Mouse (Mus musculus) kidney, postnatal 14 days (tissue): ENCODE results near the gene D17H6S53E.

Experiments used
- DNase-seq: peaks from one replicate; pipeline ENCODE4 v3.0.0; 2022; ENCODE audit warnings: mixed read lengths

D17H6S53E gene

DNA sequence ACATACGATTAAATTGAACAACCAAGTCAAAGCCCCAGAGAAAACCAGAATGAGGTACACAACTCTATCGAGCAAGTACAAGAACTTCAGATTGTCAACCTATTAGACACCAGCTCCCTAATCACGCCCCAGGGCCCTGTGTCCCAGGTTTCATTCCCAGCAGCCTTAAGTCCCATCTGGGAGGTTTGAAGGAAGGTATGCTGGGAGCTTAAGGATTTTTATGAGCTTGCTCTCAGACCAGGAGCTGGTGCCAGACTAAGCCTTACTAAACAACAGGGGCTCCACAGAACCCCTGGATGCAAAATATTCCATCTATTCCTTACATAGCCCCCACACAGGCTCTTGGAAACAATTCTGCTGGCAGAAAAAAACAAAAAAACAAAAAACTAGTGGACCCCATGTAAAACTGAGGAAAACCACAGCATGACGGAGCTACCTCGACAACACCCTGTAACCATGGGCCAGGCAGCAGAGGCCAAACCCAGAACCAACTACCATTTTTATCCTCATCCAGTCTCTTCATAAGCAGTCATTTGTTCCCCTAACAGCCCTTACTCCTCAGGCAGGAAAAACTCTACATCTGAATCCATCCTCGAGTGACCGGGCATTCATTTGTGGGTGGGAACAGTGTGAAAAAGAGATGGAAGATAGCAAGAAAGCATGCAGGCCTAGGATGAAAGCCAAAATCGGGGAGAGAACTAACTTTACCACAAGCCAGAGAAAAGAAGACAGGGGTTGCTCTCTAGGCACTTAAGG, 37.3 kb downstream of the D17H6S53E start:
- DNase-seq, result no peak

GRCm38 (mm10) chr17:35164218-35164567, 38.0 kb downstream of the D17H6S53E start:
- no peak for DNase-seq

DNA sequence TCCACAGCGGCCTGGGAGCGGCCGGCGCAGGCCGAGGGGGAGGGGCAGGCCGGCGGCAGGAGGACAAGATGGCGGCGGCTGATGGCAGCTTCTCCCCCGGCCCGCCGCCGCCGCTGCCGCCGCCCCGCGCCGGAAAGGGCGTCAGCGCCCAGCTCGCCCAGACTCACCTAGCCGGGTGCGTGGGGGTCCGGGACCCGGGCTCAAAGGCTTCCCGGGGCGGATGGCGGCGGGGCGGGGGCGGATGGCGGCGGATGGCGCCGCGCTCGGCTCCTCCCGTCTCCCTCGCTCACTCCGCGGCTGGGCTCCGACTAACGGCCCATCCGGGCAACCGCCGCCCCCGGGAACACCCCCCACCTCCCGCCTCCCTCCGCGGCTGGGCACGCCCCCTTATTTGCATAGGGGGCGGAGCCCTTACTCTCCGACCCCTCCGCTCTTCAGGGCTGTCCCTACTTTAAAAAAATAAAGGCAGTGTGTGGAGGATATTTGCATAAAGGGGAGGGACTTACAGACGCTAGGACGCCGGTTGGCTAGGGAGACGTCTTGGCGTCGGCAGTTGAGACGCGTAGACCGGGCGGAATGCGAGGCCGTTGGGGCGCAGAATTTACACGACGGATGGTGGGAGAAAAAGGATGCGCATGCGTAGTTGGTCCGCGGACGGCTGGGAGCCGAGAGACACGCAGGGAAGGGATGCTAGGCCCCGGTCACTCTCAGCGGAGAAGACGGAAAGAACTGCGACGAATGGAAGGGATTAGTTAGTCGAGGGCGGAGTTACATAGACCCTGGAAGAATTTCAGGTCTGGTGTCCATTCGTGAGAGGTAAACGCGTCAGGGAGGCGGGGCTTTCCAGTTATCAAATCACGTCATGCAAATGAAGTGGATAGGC, 38.6 kb downstream of the D17H6S53E start, which contains the start of gene Prrc2a:
Gene Prrc2a, minus strand, starts transcription at position 330 of the 883 bp plus-strand sequence.
- peak; percentile 99 for DNase-seq

DNA sequence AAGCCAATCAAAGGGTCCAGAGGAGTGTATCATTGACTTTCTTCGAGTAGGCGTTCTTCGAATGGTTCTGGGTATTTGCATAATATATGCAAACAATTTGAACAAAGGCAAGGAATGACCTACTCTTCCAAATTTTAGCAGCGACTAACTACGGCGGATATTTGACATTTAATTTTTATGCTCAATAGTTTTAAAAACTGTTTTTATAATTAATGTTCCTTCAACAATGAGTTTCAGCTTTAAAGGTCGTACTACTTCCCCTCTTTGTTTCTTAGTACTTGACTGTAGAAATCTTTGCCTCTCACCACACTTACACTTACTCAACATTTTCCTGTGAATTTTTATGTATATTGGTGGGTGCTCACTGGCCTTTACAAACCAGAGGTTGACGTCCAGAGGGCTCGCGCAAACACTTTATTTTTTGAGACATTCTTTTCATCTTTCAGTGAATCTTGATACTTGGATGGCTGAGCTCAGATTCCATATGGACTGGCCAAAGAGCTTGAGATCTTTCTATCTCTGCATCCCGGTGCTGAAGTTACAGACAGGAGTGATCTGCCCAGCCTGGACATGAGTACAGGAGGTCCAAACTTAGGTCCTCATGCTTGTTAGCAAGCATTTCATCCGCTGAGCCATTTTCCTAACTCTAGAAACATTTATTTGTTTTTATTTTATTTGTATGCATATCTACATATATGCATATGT, 39.4 kb downstream of the D17H6S53E start:
- no peak for DNase-seq

DNA sequence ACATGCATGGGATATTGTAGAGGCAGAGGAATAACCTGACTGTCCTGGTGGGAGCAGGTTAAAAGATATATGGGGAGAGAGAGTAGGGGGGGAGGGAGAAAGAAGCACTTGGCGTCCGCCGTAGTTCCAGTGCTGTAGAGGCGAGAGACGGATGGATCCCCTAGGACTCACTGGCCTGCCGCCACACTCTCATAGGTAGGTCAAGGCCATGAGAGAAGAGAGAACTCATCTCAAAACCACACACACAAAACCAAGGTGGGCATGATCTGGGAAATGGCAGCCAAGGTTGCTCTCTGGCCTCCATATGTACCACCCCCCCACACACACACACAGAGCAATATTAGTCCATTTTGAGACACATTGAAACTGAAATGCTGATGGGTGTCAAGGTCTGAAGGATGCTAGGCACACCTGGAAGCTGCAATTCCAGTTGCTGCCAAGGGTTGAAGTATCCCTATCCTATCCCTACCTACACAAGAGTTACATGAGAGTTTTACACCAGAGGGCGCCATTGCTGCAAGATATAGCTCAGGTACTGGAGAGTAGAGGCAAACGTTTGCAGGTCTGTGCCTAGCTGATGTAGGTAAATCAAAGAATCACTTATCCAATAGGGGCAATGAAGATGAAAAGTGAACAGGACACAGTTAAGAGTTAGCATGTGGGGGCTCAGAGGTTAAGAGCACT, 40.3 kb downstream of the D17H6S53E start:
- DNase-seq, result peak; percentile 83

DNA sequence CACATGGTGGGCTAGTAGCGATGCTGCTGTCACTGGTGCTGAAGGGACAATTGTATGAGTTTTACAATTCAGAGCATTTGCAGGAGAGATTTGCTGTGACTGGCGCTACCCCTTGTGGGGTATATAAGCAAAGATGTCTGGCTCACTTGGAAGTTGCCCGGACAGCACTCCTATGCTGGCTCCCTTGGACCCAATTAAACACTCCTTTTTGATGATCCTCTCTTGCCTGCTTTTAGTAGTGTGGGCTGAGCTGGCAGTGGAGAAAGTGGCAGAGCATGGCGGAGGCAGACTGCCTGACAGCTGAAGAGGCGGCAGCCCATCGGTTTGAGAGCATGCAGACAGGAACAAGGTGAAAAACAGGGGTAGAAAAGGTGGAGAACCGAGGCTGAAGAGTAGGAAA, 41.6 kb downstream of the D17H6S53E start:
- no peak for DNase-seq

DNA sequence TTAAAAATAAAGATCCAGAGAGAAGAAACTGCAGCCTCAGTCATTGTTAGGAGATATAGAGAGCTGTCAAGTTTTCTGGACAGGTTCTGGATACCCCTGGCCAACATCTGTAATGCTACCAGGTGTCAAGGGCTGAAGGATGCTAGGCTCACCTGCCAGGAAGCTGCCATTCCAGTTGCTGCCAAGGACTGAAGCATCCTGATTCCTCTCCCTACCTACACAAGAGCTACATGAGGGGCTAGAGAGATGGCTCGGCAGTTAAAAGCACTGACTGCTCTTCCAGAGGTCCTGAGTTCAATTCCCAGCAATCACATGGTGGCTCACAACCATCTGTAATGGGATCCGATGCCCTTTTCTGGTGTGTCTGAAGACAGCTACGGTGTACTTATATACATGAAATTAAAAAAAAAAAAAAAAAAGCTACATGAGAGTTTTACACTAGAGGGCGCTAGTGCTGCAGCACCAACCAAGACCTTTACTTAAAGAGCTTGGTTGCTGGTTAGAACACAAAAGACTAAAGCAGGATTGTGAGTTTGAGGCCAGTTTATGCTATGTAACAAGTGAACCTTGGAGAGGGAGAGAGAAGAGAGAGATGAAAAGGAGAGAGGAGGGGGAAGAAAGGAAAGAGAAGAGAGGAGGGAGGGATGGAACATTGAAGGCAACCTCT, 42.5 kb downstream of the D17H6S53E start:
- DNase-seq, result no peak

- no peak for DNase-seq
Measured at GRCm38 (mm10) chr17:35172445-35173234, 46.5 kb downstream of the D17H6S53E start.

DNA sequence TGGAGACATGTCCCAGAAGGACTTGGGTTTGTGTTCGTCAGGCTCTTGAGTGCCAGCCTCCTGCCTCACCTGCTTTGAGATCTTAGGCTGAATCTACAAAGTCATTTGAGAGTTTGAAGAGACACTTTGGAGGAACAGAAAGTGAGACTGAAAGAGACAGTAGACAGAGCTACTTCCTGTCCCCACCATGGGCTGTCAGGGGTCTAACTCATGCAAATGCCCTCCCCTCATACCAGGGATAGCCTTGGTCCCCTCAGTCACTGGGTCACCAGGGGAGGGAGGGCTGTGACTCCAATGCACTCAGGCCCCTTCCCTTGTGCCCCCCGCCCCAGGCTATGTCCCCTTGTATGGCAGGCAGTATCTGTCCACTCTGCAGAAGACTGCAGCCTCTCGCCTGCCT, 47.2 kb downstream of the D17H6S53E start:
- DNase-seq, result no peak

- DNase-seq, result no peak
Measured at GRCm38 (mm10) chr17:35174201-35174977, 48.2 kb downstream of the D17H6S53E start.

GRCm38 (mm10) chr17:35175382-35175781, 49.2 kb downstream of the D17H6S53E start:
- no peak for DNase-seq

DNA sequence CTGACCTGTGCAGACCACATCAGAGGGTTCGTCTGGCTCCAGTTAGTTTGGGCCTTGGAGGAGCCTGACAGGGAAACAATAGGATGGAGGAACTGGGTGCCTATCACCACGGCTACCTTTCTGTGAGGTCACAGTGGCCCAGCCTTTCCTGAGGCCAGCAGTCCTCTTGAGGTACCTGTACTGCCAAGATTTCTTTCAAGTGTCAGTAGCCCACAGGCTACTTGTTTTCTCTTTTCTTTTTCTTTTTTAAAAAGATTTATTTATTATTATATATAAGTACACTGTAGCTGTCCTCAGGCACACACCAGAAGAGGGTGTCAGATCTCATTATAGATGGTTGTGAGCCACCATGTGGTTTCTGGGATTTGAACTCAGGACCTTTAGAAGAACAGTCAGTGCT, 49.8 kb downstream of the D17H6S53E start, which contains the start of gene Aif1:
Gene Aif1, minus strand, starts transcription at position 101 of the 400 bp plus-strand sequence.
- no peak for DNase-seq
